In genomic region chr5:66124931-66125330, GRCm38 (mm10) we compare ENCODE assay signal across 21 mouse cellular contexts. TPM values are rescaled to one million over a fixed set of nuclear protein-coding genes. Genes with fewer than 3 reads are reported as not detected.
DNase-seq lines count a peak whose midpoint lies in the region; ATAC-seq lines count a peak whose summit lies in the region.
"Had no signal": no experiment of that assay in that cellular context is flagged by ENCODE, and none has a peak within 500 bp of the region (broad histone marks: within the 10 kb centered on the region; RNA-seq: fewer than 3 reads in every experiment).

No protein-coding gene starts in this region.

- no peak for DNase-seq in embryonic facial prominence, embryonic 14.5 days (ENCODE audit: low spot score)
- DNase-seq in embryonic facial prominence, embryonic 10.5 days (ENCODE audit: low spot score) = no peak
- DNase-seq in kidney, postnatal 4 days = peak; percentile 28 to 48
- DNase-seq in kidney, adult 11 months = no peak
- peak; percentile 43 for DNase-seq in limb, embryonic 10.5 days (ENCODE audit: low spot score)
- no peak for DNase-seq in lung, postnatal 25 days (ENCODE audit: low spot score)
- no peak for DNase-seq in urinary bladder, postnatal 25 days (ENCODE audit: low spot score)
- DNase-seq: cerebellum, adult 8-10 months; heart, postnatal 10 days; layer of hippocampus, postnatal 36 days; lung, postnatal 10 days; midbrain, embryonic 14.5 days; right cerebral cortex, postnatal 25 days; thymus, postnatal 14 days had no signal

- ATAC-seq in embryonic facial prominence, embryonic 14.5 days (ENCODE audit: low read depth) = no peak
- ATAC-seq in stomach, embryonic 15.5 days (ENCODE audit: insufficient read depth, low FRiP score, low read depth) = no peak
- ATAC-seq: forebrain, embryonic 15.5 days had no signal

- H3K4me2 ChIP-seq in embryonic facial prominence, embryonic 14.5 days (ENCODE audit: low read depth, low read length) = peak overlapping the region; percentile 7; the same call in 1 of the 2 replicates
- H3K4me2 ChIP-seq in stomach, embryonic 15.5 days = peak overlapping the region; percentile 10; the same call in 1 of the 2 replicates
- H3K4me2 ChIP-seq: embryonic facial prominence, embryonic 12.5 days; forebrain, embryonic 15.5 days; heart, embryonic 11.5 days; liver, embryonic 15.5 days had no signal

- no peak overlapping the region for H3K9ac ChIP-seq in embryonic facial prominence, embryonic 14.5 days (ENCODE audit: low read depth, low read length)
- H3K9ac ChIP-seq in stomach, embryonic 15.5 days = no peak overlapping the region
- H3K9ac ChIP-seq: embryonic facial prominence, embryonic 12.5 days; forebrain, embryonic 15.5 days; liver, embryonic 15.5 days had no signal

- 57% methylated on average over 9 of the region's 9 CpGs for WGBS in embryonic facial prominence, embryonic 14.5 days
- WGBS in embryonic facial prominence, embryonic 10.5 days = 81% methylated on average over 9 of the region's 9 CpGs
- 70% methylated on average over 9 of the region's 9 CpGs for WGBS in limb, embryonic 10.5 days
- WGBS in stomach, embryonic 15.5 days = 48% methylated on average over 9 of the region's 9 CpGs

- no peak overlapping the region for H3K4me3 ChIP-seq in embryonic facial prominence, embryonic 14.5 days (ENCODE audit: low read depth, low read length)
- no peak overlapping the region for H3K4me3 ChIP-seq in embryonic facial prominence, embryonic 10.5 days
- no peak overlapping the region for H3K4me3 ChIP-seq in limb, embryonic 10.5 days
- no peak overlapping the region for H3K4me3 ChIP-seq in stomach, embryonic 15.5 days (replicated peaks)
- H3K4me3 ChIP-seq: embryonic facial prominence, embryonic 12.5 days; forebrain, embryonic 15.5 days; liver, embryonic 15.5 days; myocyte had no signal

- no peak overlapping the region for H3K27ac ChIP-seq in embryonic facial prominence, embryonic 14.5 days (replicated peaks; ENCODE audit: low read depth, low read length)
- no peak overlapping the region for H3K27ac ChIP-seq in embryonic facial prominence, embryonic 10.5 days (replicated peaks)
- peak overlapping the region; percentile 38 for H3K27ac ChIP-seq in limb, embryonic 10.5 days
- no peak overlapping the region for H3K27ac ChIP-seq in stomach, embryonic 15.5 days
- H3K27ac ChIP-seq: embryonic facial prominence, embryonic 12.5 days; forebrain, embryonic 15.5 days; liver, embryonic 15.5 days had no signal

- no peaks in the 10 kb centered on the region for H3K36me3 ChIP-seq in embryonic facial prominence, embryonic 14.5 days (ENCODE audit: control insufficient read depth, insufficient read depth, low read length)
- no peaks in the 10 kb centered on the region for H3K36me3 ChIP-seq in embryonic facial prominence, embryonic 10.5 days (replicated peaks)
- H3K36me3 ChIP-seq in limb, embryonic 10.5 days = no peaks in the 10 kb centered on the region
- H3K36me3 ChIP-seq in stomach, embryonic 15.5 days = no peaks in the 10 kb centered on the region
- H3K36me3 ChIP-seq: embryonic facial prominence, embryonic 12.5 days; forebrain, embryonic 15.5 days; liver, embryonic 15.5 days had no signal

- H3K4me1 ChIP-seq in embryonic facial prominence, embryonic 14.5 days (ENCODE audit: control insufficient read depth, insufficient read depth, low read length) = peaks cover 4% of the 10 kb centered on the region; the same call in 1 of the 2 replicates
- peaks cover 9% of the 10 kb centered on the region for H3K4me1 ChIP-seq in embryonic facial prominence, embryonic 10.5 days
- H3K4me1 ChIP-seq in limb, embryonic 10.5 days = peaks cover 15% of the 10 kb centered on the region
- H3K4me1 ChIP-seq in stomach, embryonic 15.5 days = no peaks in the 10 kb centered on the region
- H3K4me1 ChIP-seq: forebrain, embryonic 15.5 days had no signal

- no peaks in the 10 kb centered on the region for H3K27me3 ChIP-seq in embryonic facial prominence, embryonic 14.5 days (replicated peaks; ENCODE audit: control insufficient read depth, insufficient read depth, low read length)
- H3K27me3 ChIP-seq in embryonic facial prominence, embryonic 10.5 days (replicated peaks; ENCODE audit: low read depth, poor library complexity, severe bottlenecking) = no peaks in the 10 kb centered on the region
- no peaks in the 10 kb centered on the region for H3K27me3 ChIP-seq in limb, embryonic 10.5 days (ENCODE audit: low read depth, poor library complexity, severe bottlenecking)
- no peaks in the 10 kb centered on the region for H3K27me3 ChIP-seq in stomach, embryonic 15.5 days (replicated peaks)
- H3K27me3 ChIP-seq: CH12.LX; embryonic facial prominence, embryonic 12.5 days; forebrain, embryonic 15.5 days; liver, embryonic 15.5 days had no signal

- no peaks in the 10 kb centered on the region for H3K9me3 ChIP-seq in embryonic facial prominence, embryonic 14.5 days (ENCODE audit: control insufficient read depth, low read length)
- no peaks in the 10 kb centered on the region for H3K9me3 ChIP-seq in embryonic facial prominence, embryonic 10.5 days
- no peaks in the 10 kb centered on the region for H3K9me3 ChIP-seq in limb, embryonic 10.5 days (replicated peaks)
- H3K9me3 ChIP-seq in stomach, embryonic 15.5 days = no peaks in the 10 kb centered on the region
- H3K9me3 ChIP-seq: embryonic facial prominence, embryonic 12.5 days; forebrain, embryonic 15.5 days; liver, embryonic 15.5 days had no signal

RNA-seq across cellular contexts. Expression of gene Rbm47, which starts 48.0 kb away (rescaled TPM):
- 6.7 and 10.4 TPM in 2 replicates for polyA plus RNA-seq in embryonic facial prominence, embryonic 14.5 days (2014; fragmentation: Nextera tagmentation; extraction: Ambion mirVana)
- 3.2 and 4.4 TPM in 2 replicates for polyA plus RNA-seq in embryonic facial prominence, embryonic 10.5 days (2016; fragmentation: Nextera tagmentation; extraction: Ambion mirVana)
- polyA plus RNA-seq in limb, embryonic 10.5 days (2016; fragmentation: Nextera tagmentation; extraction: Ambion mirVana) = 1.1 TPM in 2 replicates
- 80.6 and 88.2 TPM in 2 replicates for polyA plus RNA-seq in stomach, embryonic 15.5 days (2015; fragmentation: Nextera tagmentation; extraction: Ambion mirVana)

Comparison
In these comparisons a context has a peak if more than half of its experiments do, and no peak if none do; other contexts are left out.
1. DNase-seq: peak in kidney, postnatal 4 days (2 of 2) and limb, embryonic 10.5 days (single experiment); none in embryonic facial prominence, embryonic 14.5 days (single experiment), embryonic facial prominence, embryonic 10.5 days (single experiment), kidney, adult 11 months (single experiment), lung, postnatal 25 days (single experiment) and urinary bladder, postnatal 25 days (single experiment).